Mouse (Mus musculus) heart, embryonic 14.5 days (tissue): ENCODE measurements at regions not wholly inside any gene's neighbourhood (a gene's known extent, or its start where the extent isn't known, plus 50 kb on each side); places are given as distances from the start of the nearest gene placed in this dataset.
A peak's percentile ranks its signal among the peaks of the same experiment; 100 is the strongest.

ENCODE experiments used
- ATAC-seq: fragments of 200-750 bp; cut with Nextera tagmentation; 2 replicates; pipeline ENCODE4 v1.8.0; 2017; ENCODE audit warnings: low read depth, moderate TSS enrichment; ENCODE audit not compliant: insufficient number of reproducible peaks, insufficient read depth, low FRiP score
- H3K27ac ChIP-seq, 2 experiments: fragments of 200-500 bp in 1 of 2; fragments of 300-500 bp in 1 of 2; sonication (generic) in 1 of 2; replicated peaks in 1 of 2; 2 replicates each; pipeline ENCODE4 v1.5.1; 2012 to 2014; ENCODE audit warnings: low read depth in 2 of 2, low read length in 2 of 2, control low read depth in 1 of 2, mild to moderate bottlenecking in 1 of 2, mixed read lengths in 1 of 2; ENCODE audit not compliant: control insufficient read depth in 1 of 2, insufficient read depth in 1 of 2
- H3K27me3 ChIP-seq: fragments of 300-500 bp; sonication (generic); 2 replicates; pipeline ENCODE4 v1.6.1; 2014; ENCODE audit warnings: mild to moderate bottlenecking, low read length, control low read depth; ENCODE audit not compliant: control insufficient read depth, insufficient read depth
- H3K36me3 ChIP-seq: fragments of 300-500 bp; sonication (generic); 2 replicates; pipeline ENCODE4 v1.6.1; 2014; ENCODE audit warnings: mild to moderate bottlenecking, control low read depth, low read length, mixed read lengths; ENCODE audit not compliant: control insufficient read depth, insufficient read depth
- H3K4me1 ChIP-seq, 2 experiments: fragments of 200-500 bp in 1 of 2; fragments of 300-500 bp in 1 of 2; sonication (generic) in 1 of 2; 2 replicates each; pipeline ENCODE4 v1.6.1; 2012 to 2014; ENCODE audit warnings: low read length in 2 of 2, control low read depth in 1 of 2, mixed read lengths in 1 of 2; ENCODE audit not compliant: control insufficient read depth in 2 of 2, insufficient read depth in 2 of 2
- H3K4me2 ChIP-seq: fragments of 300-500 bp; sonication (generic); 2 replicates; pipeline ENCODE4 v1.6.1; 2014; ENCODE audit warnings: mild to moderate bottlenecking, low read length
- H3K4me3 ChIP-seq, 2 experiments: fragments of 200-500 bp in 1 of 2; fragments of 300-500 bp in 1 of 2; sonication (generic) in 1 of 2; 2 replicates each; pipeline ENCODE4 v1.5.1; 2012 to 2014; ENCODE audit warnings: low read length in 2 of 2, mild to moderate bottlenecking in 2 of 2, control low read depth in 1 of 2, low read depth in 1 of 2, moderate library complexity in 1 of 2; ENCODE audit not compliant: control insufficient read depth in 1 of 2, insufficient read depth in 1 of 2
- H3K9ac ChIP-seq: fragments of 300-500 bp; sonication (generic); 2 replicates; pipeline ENCODE4 v1.6.1; 2014; ENCODE audit warnings: mild to moderate bottlenecking, low read length
- H3K9me3 ChIP-seq: fragments of 300-500 bp; sonication (generic); 2 replicates; pipeline ENCODE4 v1.6.1; 2016; ENCODE audit warnings: low read length, control low read depth; ENCODE audit not compliant: control insufficient read depth
- WGBS: fragments of 180-500 bp; shearing (Covaris S2); extraction: QIAGEN DNeasy Blood & Tissue Kit; methylation state at CpG from one replicate; pipeline ENCODE4 v1.1.7; 2014; 5-methylcytosine and 5-hydroxymethylcytosine counted together

DNA sequence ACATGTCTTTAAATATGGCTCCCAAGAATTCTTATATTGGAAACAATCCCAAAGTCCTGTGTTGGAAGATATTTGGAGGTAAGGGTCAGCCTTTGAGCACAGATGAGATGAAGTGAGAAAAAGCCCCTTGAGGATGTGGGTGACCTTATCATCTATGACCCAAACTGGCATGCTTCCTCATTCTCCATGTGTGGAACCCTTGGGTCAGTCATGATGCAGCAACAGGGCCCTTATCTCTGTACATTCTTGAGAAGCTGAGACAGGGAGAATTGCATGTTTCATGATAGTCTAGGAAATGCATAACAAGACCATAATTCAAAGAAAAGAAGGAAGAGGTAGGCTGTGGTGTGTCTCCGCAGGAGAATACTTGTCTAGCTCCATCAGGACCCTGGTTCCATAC is 621.8 kb upstream of the Adam5 start:
- no peaks in the 10 kb centered on the region for H3K9me3 ChIP-seq
- no peaks in the 10 kb centered on the region for H3K27me3 ChIP-seq
- no peak overlapping the region for H3K27ac ChIP-seq
- H3K36me3 ChIP-seq: no peaks in the 10 kb centered on the region
- no peak overlapping the region for H3K9ac ChIP-seq
- H3K4me2 ChIP-seq: no peak overlapping the region
- no peak overlapping the region for H3K4me3 ChIP-seq
- H3K4me1 ChIP-seq: peaks cover 4 to 5% of the 10 kb centered on the region in 2 experiments; a peak in 2 of 4 replicates
- no peak for ATAC-seq
- 90% methylated on average over 1 of the region's 1 CpGs for WGBS

DNA sequence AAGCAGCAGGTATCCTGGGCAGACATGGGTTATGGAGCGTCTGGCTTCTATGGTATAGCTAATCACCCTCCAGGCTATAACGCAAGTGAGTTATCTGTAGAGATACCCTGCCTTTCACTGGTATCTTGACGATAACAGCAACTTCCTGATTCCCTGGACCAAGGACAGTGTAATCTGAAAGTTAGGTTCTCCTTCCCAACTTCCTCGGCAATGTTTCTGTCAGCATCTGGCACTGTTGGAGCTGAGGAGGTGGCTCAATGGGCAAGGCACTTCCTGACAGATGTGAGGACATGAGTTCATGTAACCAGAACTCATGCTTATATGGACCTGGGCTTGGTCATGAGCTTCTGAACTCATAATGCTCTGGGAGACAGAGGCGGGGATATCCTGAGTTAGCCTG is 620.9 kb upstream of the Adam5 start:
- ATAC-seq: no peak; the same call in 1 of the 2 replicates
- Histone ChIP-seq H3K9ac (no peak overlapping the region), H3K9me3 (no peaks in the 10 kb centered on the region), H3K4me2 (no peak overlapping the region), H3K27ac (no peak overlapping the region), H3K36me3 (no peaks in the 10 kb centered on the region), H3K4me1 (peaks cover 10 to 13% of the 10 kb centered on the region in 2 experiments; a peak in 3 of 4 replicates), H3K27me3 (no peaks in the 10 kb centered on the region), H3K4me3 (no peak overlapping the region)
- 27% methylated on average over 5 of the region's 5 CpGs for WGBS

DNA sequence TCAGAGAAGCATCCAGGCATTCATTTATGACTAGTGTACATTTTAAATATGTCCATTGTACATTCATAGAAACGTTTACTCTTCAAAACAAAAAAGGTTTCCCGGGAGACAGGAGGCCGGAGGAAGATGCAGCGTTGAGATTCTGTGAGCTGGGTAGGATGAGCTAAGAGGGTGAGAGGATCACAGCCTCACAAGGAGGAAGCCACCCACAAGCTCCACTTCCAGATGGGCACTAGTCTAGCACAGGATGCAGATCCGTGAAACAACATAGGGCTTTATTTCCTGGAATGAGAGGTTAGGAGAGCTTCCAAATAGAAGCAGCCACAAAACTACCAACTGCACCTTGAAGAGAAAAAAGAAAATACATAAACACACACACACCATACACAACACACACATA is 619.4 kb upstream of the Adam5 start:
- H3K27me3 ChIP-seq: no peaks in the 10 kb centered on the region
- H3K9ac ChIP-seq: no peak overlapping the region
- no peak overlapping the region for H3K4me3 ChIP-seq
- H3K4me2 ChIP-seq: no peak overlapping the region
- peaks cover 13% of the 10 kb centered on the region in 2 experiments; a peak in 3 of 4 replicates for H3K4me1 ChIP-seq
- no peaks in the 10 kb centered on the region for H3K36me3 ChIP-seq
- H3K27ac ChIP-seq: no peak overlapping the region
- WGBS: 66% methylated on average over 5 of the region's 5 CpGs
- no peaks in the 10 kb centered on the region for H3K9me3 ChIP-seq
- ATAC-seq: no peak

DNA sequence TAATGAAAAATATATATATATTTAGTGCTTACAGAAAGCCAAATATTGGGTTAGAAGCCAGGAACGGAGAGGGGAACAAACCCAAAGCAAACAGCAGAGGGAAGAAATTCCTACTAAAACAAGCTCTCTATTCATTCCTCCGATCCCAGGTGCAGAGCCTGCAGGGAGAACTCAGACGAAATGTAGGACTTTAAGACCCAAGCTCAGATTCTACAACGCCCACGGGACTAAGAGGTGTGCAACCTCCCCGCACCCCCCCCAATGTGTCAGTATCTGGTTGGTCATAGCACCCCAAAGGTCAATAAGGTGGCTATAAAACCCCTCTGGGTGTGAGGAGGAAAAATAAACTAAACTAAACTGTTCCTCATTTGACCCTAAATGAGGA is 616.9 kb upstream of the Adam5 start:
- H3K4me2 ChIP-seq: peak overlapping the region; percentile 46
- H3K4me3 ChIP-seq: no peak overlapping the region
- H3K27me3 ChIP-seq: no peaks in the 10 kb centered on the region
- 54% methylated on average over 6 of the region's 6 CpGs for WGBS
- H3K27ac ChIP-seq: no peak overlapping the region
- H3K4me1 ChIP-seq: peaks cover 13% of the 10 kb centered on the region in 2 experiments; a peak in 3 of 4 replicates
- no peaks in the 10 kb centered on the region for H3K9me3 ChIP-seq
- H3K36me3 ChIP-seq: no peaks in the 10 kb centered on the region
- H3K9ac ChIP-seq: no peak overlapping the region
- ATAC-seq: no peak

DNA sequence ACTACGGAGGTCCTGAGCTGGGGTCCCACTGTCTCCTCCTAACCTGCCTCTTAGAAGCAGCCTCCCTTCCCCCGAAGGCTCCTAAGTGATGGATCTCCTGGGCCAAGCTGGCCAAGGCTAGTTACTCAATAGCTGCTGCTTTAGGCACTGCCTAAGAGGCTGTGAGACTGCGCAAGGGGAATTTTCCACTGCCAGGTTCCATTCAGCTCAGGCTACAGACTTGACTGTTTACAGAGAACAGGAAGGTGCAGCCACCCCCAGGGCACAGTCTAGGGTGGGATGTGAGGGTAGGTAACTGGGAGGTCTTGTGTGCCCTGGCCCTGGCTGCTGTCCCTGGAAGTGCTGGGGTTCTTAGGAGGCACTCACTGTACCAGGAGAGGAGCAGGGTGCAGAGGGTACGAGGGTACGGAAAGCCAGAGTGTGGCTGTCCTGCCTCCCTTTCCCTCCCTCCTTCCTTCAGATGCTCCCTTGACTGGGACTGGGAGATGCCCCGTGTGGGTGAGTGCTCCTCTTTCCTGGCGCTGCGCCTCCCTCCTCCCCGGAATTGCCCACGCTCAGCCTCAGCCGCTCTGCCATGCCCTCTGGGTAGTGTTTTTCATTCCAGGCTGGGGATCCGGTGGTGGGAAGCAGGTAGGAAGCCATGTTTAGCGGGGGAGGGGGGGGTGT is 616.4 kb upstream of the Adam5 start:
- peak overlapping the region; percentile 46 for H3K4me2 ChIP-seq
- H3K9ac ChIP-seq: no peak overlapping the region
- no peak overlapping the region for H3K27ac ChIP-seq
- ATAC-seq: no peak
- no peaks in the 10 kb centered on the region for H3K36me3 ChIP-seq
- H3K27me3 ChIP-seq: no peaks in the 10 kb centered on the region
- no peaks in the 10 kb centered on the region for H3K9me3 ChIP-seq
- peaks cover 13% of the 10 kb centered on the region in 2 experiments; a peak in 3 of 4 replicates for H3K4me1 ChIP-seq
- WGBS: 23% methylated on average over 13 of the region's 13 CpGs
- no peak overlapping the region for H3K4me3 ChIP-seq

DNA sequence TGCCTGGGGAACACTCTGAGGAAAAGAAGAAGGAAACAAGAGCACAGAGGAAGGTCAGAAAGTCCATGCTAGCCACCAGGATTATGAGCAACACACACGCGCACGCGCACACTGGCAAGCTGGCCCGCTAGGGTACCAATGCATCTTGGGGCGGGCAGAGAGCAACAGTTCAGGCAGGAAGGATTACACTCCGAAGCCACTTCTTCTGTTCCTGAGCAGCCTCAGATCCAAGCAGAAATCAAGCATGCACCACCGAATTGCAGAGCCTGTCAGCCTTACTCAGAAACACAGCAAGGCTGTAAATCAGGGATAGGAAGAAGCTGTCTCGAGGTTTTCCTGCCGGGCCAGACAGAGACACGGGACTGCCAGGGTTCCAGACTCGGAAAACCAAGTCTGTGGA is 615.8 kb upstream of the Adam5 start:
- no peak for ATAC-seq
- Histone ChIP-seq H3K4me3 (no peak overlapping the region), H3K9me3 (no peaks in the 10 kb centered on the region), H3K36me3 (no peaks in the 10 kb centered on the region), H3K4me1 (peaks cover 10 to 11% of the 10 kb centered on the region in 2 experiments; a peak in 3 of 4 replicates), H3K4me2 (peak overlapping the region; percentile 46; the same call in 1 of the 2 replicates), H3K27me3 (no peaks in the 10 kb centered on the region), H3K27ac (no peak overlapping the region), H3K9ac (no peak overlapping the region)
- 47% methylated on average over 12 of the region's 12 CpGs for WGBS

DNA sequence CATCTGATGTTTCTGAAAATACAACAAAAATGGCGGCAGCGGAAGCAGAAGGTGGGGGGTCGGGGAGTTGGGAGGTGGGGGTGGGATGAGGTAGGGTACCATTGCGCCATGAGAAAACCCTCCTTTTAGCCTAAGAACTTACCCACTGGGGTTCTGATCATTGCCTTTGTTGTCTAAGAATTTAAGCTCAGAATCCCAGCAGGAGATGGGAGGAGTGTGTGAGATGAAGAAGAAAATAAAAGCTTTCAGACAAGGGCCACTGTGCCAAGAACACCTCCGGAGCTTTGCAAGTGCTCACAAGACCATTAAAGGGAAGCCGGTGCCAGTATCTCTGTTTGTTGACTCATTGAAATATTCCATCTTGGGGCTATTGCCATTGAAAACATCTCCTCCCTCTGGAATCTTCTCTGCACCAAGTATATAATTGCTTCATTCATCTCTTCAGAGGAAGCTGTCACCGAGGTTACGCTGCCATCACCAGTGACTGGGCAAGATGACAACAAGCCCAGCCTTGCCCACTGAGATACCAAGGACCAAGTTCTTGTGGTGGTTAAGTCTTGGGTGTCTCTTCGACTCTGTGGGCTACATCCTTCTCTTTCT is 614.0 kb upstream of the Adam5 start:
- H3K9me3 ChIP-seq: no peaks in the 10 kb centered on the region
- H3K36me3 ChIP-seq: no peaks in the 10 kb centered on the region
- H3K27me3 ChIP-seq: no peaks in the 10 kb centered on the region
- H3K9ac ChIP-seq: no peak overlapping the region
- 76% methylated on average over 9 of the region's 9 CpGs for WGBS
- H3K4me1 ChIP-seq: peaks cover 9 to 10% of the 10 kb centered on the region in 2 experiments; a peak in 3 of 4 replicates
- no peak overlapping the region for H3K4me3 ChIP-seq
- no peak overlapping the region for H3K27ac ChIP-seq
- no peak overlapping the region for H3K4me2 ChIP-seq
- ATAC-seq: no peak
